Mouse (Mus musculus): Measurements from ENCODE around the gene Mfap4.
A peak's percentile ranks its signal among the peaks of the same experiment; 100 is the strongest.

The Mfap4 gene

DNA sequence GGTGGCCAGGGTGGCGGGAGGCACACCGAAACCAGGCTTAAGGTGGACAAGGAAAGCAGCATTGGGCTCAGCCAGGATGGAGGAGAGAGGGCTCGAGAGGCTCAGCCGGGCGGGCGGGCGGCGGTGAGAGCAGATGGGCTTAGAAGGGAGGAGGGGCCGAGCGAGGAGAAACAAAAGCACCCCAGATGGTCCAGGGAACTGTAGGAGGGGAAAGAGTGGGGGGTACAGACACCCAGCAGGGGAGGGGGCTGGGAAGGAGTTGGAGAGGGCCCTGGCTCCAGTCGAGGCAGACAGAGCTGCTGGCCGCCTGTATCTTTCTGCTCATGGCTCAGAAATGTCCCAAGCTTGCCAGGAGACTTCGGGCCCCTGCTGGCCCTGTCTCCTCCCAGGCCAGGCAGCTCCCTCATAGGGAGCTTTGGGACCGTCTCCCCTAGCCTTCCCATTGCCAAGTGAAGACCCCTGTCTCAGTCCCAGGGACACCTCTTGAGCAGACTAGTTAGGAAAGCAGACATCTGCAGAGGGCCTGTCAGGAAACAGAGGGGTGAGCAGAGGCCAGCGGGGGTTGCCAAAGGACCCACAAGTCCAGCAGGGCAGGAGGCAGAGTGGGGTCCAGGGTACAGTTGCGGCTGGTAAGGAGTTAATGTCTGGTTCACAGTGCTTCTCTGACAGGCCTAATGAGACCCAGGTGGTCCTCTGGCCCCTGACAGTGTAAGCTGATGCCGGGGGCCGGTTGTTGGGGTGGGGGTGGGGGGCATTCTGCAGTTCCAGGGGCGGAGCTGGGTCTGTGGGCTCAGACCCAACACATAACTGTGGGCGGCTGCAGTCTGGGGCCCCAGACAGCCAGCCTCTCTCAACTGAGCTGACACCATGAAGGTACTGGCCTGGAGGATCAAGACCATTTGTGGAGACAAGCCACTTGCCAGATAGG is at the start of gene Mfap4:
TSS of gene Mfap4 (plus strand) at position 819 of the 928 bp plus-strand sequence.
- DNase-seq, result no peak

DNA sequence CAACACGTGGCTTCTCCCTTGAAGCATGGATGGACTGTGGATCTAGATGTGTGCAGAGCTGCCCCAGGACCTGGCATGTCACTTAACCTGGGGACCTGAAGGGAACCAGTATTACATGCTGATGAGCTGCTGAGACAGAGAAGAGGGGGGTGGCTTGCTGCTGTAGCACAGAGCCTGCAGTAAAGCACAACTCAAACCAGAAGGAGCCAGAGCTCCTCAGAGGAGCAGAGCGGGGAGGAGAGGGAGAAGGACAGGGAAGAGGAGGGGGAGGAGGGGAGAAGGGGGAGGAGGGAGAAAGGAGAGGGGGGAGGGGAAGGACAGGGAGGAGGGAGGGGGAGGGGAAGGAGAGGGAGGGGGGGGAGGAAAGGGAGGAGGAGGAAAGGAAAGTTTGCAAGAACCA is 48.9 kb upstream of the Mfap4 start:
- DNase-seq, result no peak

- DNase-seq, result no peak
These were observed 46.1 kb upstream of the Mfap4 start for GRCm38 (mm10) chr11:61439170-61439569.

- DNase-seq, result no peak
These were observed 44.8 kb upstream of the Mfap4 start for GRCm38 (mm10) chr11:61440416-61440815.

- DNase-seq, result no peak
These were observed 43.6 kb upstream of the Mfap4 start for GRCm38 (mm10) chr11:61441670-61442069.

GRCm38 (mm10) chr11:61443807-61444206 is 41.4 kb upstream of the Mfap4 start:
- no peak for DNase-seq

- no peak for DNase-seq
These were observed 37.9 kb upstream of the Mfap4 start for GRCm38 (mm10) chr11:61447296-61447695.

- no peak for DNase-seq
These were observed 37.2 kb upstream of the Mfap4 start for GRCm38 (mm10) chr11:61448041-61448440.

- no peak for DNase-seq
These were observed 36.5 kb upstream of the Mfap4 start for GRCm38 (mm10) chr11:61448599-61449225.

GRCm38 (mm10) chr11:61449499-61450292 is 35.5 kb upstream of the Mfap4 start:
- no peak for DNase-seq

GRCm38 (mm10) chr11:61464071-61464470 is 21.2 kb upstream of the Mfap4 start:
- no peak for DNase-seq

DNA sequence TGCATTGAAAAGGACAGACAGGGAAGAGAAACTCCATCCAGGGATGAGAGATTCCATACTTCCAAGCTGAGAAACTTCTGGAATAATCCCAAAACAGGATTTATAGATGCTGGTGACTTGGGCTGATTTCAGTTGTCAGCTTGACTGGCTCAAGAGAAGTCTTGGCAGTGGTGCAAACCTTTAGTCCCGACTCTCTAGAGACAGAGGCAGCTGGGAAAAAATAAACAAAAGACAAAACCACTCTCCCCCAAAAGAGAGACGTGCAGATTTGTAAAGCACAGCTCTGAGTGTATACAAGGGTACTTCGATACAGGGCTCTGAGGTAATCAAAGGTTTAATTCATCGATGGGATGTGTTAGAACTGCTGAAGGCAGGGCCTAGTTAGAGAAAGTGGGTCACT is 19.8 kb upstream of the Mfap4 start:
- no peak for DNase-seq

DNA sequence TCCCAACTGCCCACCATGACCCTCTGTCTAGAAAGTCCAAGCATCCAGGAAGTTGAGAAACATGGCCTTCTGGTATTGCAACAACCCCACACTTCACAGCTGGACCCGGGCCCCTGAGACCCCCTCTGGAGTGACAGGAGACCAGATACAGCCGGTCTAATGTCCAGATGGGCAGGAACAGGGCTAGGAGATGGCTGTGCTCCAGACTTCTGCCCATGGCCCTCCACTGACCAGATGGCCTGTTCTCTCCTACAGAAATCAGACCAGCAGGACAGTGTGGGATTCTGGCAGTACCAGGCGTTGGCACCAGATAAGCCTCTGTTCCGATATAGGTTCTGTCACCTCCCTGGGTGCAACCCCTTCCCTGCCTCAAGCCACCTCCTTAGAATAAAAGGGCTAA is 16.7 kb upstream of the Mfap4 start:
- no peak for DNase-seq

- DNase-seq, result no peak
These were observed 15.8 kb upstream of the Mfap4 start for GRCm38 (mm10) chr11:61469317-61469917.

GRCm38 (mm10) chr11:61470880-61471279 is 14.4 kb upstream of the Mfap4 start:
- DNase-seq, result no peak

- no peak for DNase-seq
These were observed 11.6 kb upstream of the Mfap4 start for GRCm38 (mm10) chr11:61473630-61474029.

- peak; percentile 35 to 40 for DNase-seq
These were observed 8.3 kb upstream of the Mfap4 start for GRCm38 (mm10) chr11:61476786-61477382.

GRCm38 (mm10) chr11:61477566-61478508 is 7.4 kb upstream of the Mfap4 start:
- DNase-seq, result no peak

DNA sequence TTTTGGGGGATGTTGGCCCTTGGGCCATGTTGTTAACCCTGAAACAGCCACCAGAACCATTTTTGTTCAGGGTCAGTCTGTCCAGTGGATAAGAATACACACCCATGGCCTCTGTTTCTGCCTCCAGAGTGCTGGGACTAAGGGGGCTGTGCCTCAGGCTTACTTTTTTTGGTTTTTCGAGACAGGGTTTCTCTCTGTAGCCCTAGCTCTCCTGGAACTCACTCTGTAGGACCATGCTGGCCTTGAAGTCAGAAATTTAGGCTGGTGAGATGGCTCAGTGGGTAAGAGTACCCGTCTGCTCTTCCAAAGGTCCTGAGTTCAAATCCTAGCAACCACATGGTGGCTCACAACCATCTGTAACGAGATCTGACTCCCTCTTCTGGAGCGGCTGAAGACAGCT is 6.4 kb upstream of the Mfap4 start:
- no peak for DNase-seq

GRCm38 (mm10) chr11:61481239-61482090 is 3.8 kb upstream of the Mfap4 start:
- no peak for DNase-seq
